Mouse (Mus musculus) MEL (cell line): ENCODE measurements at regions not wholly inside any gene's neighbourhood (a gene's known extent, or its start where the extent isn't known, plus 50 kb on each side); places are given as distances from the start of the nearest gene placed in this dataset.
A peak's percentile ranks its signal among the peaks of the same experiment; 100 is the strongest.

Experiments
- DNase-seq: peaks from one replicate; pipeline ENCODE4 v3.0.0; 2011; ENCODE audit warnings: low read depth, low spot score
- H3K27ac ChIP-seq: 2 replicates; pipeline ENCODE4 v1.5.1; 2012; ENCODE audit warnings: low read depth, mild to moderate bottlenecking, control low read depth, low read length, moderate library complexity; ENCODE audit not compliant: control insufficient read depth
- H3K27me3 ChIP-seq, 2 experiments: fragments of 150-350 bp in 1 of 2; sonication (generic) in 1 of 2; 2 replicates each; pipeline ENCODE4 v1.6.1; 2012; ENCODE audit warnings: low read length in 2 of 2, mild to moderate bottlenecking in 2 of 2, improper control_type of control experiment in 1 of 2, moderate library complexity in 1 of 2; ENCODE audit not compliant: insufficient read depth in 2 of 2, control insufficient read depth in 1 of 2
- H3K36me3 ChIP-seq, 2 experiments: 2 replicates each; pipeline ENCODE4 v1.6.1; 2012 to 2014; ENCODE audit warnings: low read length in 2 of 2, improper control_type of control experiment in 1 of 2, inconsistent platforms in 1 of 2, mild to moderate bottlenecking in 1 of 2; ENCODE audit not compliant: insufficient read depth in 2 of 2, control insufficient read depth in 1 of 2
- H3K4me1 ChIP-seq, 2 experiments: fragments of 150-350 bp in 1 of 2; sonication (generic) in 1 of 2; 2 replicates each; pipeline ENCODE4 v1.6.1; 2012; ENCODE audit warnings: low read length in 2 of 2, improper control_type of control experiment in 1 of 2, mild to moderate bottlenecking in 1 of 2; ENCODE audit not compliant: insufficient read depth in 2 of 2, control insufficient read depth in 1 of 2
- H3K4me3 ChIP-seq, 2 experiments: fragments of 150-350 bp in 1 of 2; sonication (generic) in 1 of 2; 2 replicates each; pipeline ENCODE4 v1.5.1; 2012; ENCODE audit warnings: low read depth in 2 of 2, low read length in 2 of 2, mild to moderate bottlenecking in 2 of 2, moderate library complexity in 2 of 2, control low read depth in 1 of 2, improper control_type of control experiment in 1 of 2; ENCODE audit not compliant: control insufficient read depth in 1 of 2, insufficient read depth in 1 of 2
- H3K79me2 ChIP-seq: 2 replicates; pipeline ENCODE4 v1.6.1; 2012; ENCODE audit warnings: mild to moderate bottlenecking, low read length, moderate library complexity; ENCODE audit not compliant: control insufficient read depth, poor library complexity, insufficient read depth
- H3K9ac ChIP-seq: 2 replicates; pipeline ENCODE4 v1.6.1; 2012; ENCODE audit warnings: low read depth, mild to moderate bottlenecking, control low read depth, low read length, moderate library complexity; ENCODE audit not compliant: control insufficient read depth, poor library complexity, severe bottlenecking
- H3K9me3 ChIP-seq: fragments of 150-350 bp; sonication (generic); replicated peaks from 2 replicates; pipeline ENCODE4 v1.6.1; 2012; ENCODE audit warnings: mild to moderate bottlenecking, low read length, improper control_type of control experiment, moderate library complexity; ENCODE audit not compliant: insufficient read depth
- CHD1 ChIP-seq: IDR thresholded peaks from 2 replicates; pipeline ENCODE4 v1.6.1; 2012; ENCODE audit warnings: low read depth, mild to moderate bottlenecking, inconsistent platforms, low read length, improper control_type of control experiment
- CTCF ChIP-seq, 3 experiments: IDR thresholded peaks in 2 of 3; conservative IDR thresholded peaks in 1 of 3; 2 replicates each; pipeline ENCODE4 v1.5.1; 2011 to 2012; ENCODE audit warnings: low read length in 3 of 3, low read depth in 2 of 3, mild to moderate bottlenecking in 2 of 3, improper control_type of control experiment in 1 of 3, inconsistent platforms in 1 of 3, mixed read lengths in 1 of 3, moderate library complexity in 1 of 3; ENCODE audit not compliant: control insufficient read depth in 1 of 3, insufficient read depth in 1 of 3, poor library complexity in 1 of 3, severe bottlenecking in 1 of 3
- E2F4 ChIP-seq: IDR thresholded peaks from 2 replicates; pipeline ENCODE4 v1.6.1; 2011; ENCODE audit warnings: low read depth, low read length, improper control_type of control experiment, borderline replicate concordance
- GABPA ChIP-seq: IDR thresholded peaks from 2 replicates; pipeline ENCODE4 v1.6.1; 2012; ENCODE audit warnings: low read depth, mild to moderate bottlenecking, inconsistent platforms, low read length, improper control_type of control experiment, moderate library complexity
- MAZ ChIP-seq: IDR thresholded peaks from 2 replicates; pipeline ENCODE4 v1.6.1; 2012; ENCODE audit warnings: low read depth, mild to moderate bottlenecking, inconsistent platforms, low read length, improper control_type of control experiment
- MYB ChIP-seq: IDR thresholded peaks from 2 replicates; pipeline ENCODE4 v1.6.1; 2011; ENCODE audit warnings: mild to moderate bottlenecking, low read depth, low read length, improper control_type of control experiment
- RAD21 ChIP-seq: IDR thresholded peaks from 2 replicates; pipeline ENCODE4 v1.6.1; 2011; ENCODE audit warnings: mild to moderate bottlenecking, low read depth, low read length, improper control_type of control experiment
- SIN3A ChIP-seq: IDR thresholded peaks from 2 replicates; pipeline ENCODE4 v1.6.1; 2012; ENCODE audit warnings: low read length, improper control_type of control experiment, inconsistent platforms
- SMC3 ChIP-seq: IDR thresholded peaks from 2 replicates; pipeline ENCODE4 v1.6.1; 2011; ENCODE audit warnings: low read depth, low read length, improper control_type of control experiment
- TAL1 ChIP-seq: IDR thresholded peaks from 2 replicates; pipeline ENCODE4 v1.6.1; 2012; ENCODE audit warnings: mild to moderate bottlenecking, inconsistent platforms, low read length, moderate library complexity, mixed read lengths
- TBP ChIP-seq: IDR thresholded peaks from 2 replicates; pipeline ENCODE4 v1.8.0; 2011; ENCODE audit warnings: low read depth, low read length, improper control_type of control experiment
- UBTF ChIP-seq: IDR thresholded peaks from 2 replicates; pipeline ENCODE4 v1.6.1; 2012; ENCODE audit warnings: low read depth, mild to moderate bottlenecking, inconsistent platforms, low read length, improper control_type of control experiment, moderate library complexity, borderline replicate concordance; ENCODE audit not compliant: insufficient read depth
- USF1 ChIP-seq: IDR thresholded peaks from 2 replicates; pipeline ENCODE4 v1.6.1; 2014; ENCODE audit warnings: low read depth, mild to moderate bottlenecking, inconsistent platforms, low read length, improper control_type of control experiment, moderate library complexity
- USF2 ChIP-seq, 2 experiments: IDR thresholded peaks; 2 replicates each; pipeline ENCODE4 v1.6.1; 2011 to 2012; ENCODE audit warnings: improper control_type of control experiment in 2 of 2, low read length in 2 of 2, borderline replicate concordance in 1 of 2, inconsistent platforms in 1 of 2, low read depth in 1 of 2, mild to moderate bottlenecking in 1 of 2; ENCODE audit not compliant: insufficient read depth in 1 of 2
- ZNF384 ChIP-seq: IDR thresholded peaks from 2 replicates; pipeline ENCODE4 v1.6.1; 2012; ENCODE audit warnings: low read depth, mild to moderate bottlenecking, inconsistent platforms, low read length, improper control_type of control experiment

GRCm38 (mm10) chr7:123665459-123665858 lies 165.2 kb upstream of the Zkscan2 start:
- no peaks in the 10 kb centered on the region for H3K9me3 ChIP-seq
- no peaks in the 10 kb centered on the region for H3K36me3 ChIP-seq
- no peak overlapping the region for H3K27ac ChIP-seq
- DNase-seq: no peak
- H3K27me3 ChIP-seq: no peaks in the 10 kb centered on the region
- TF ChIP-seq CTCF (IDR thresholded peaks at IDR 0.05 in 2 of 3, conservative IDR thresholded peaks at IDR 0.05 in 1 of 3; ENCODE audit: control insufficient read depth in 1 of 3, insufficient read depth in 1 of 3, low read depth in 2 of 3, low read length in 3 of 3, poor library complexity in 1 of 3, severe bottlenecking in 1 of 3): peak; percentile 13 to 38 (median 36); a peak in 5 of 6 replicates
- no peak for TF ChIP-seq MYB
- TF ChIP-seq SMC3: peak; percentile 41
- no peak for TF ChIP-seq USF1
- TF ChIP-seq RAD21: peak; percentile 41
- H3K9ac ChIP-seq: no peak overlapping the region
- H3K79me2 ChIP-seq: no peaks in the 10 kb centered on the region
- no peaks in the 10 kb centered on the region for H3K4me1 ChIP-seq
- H3K4me3 ChIP-seq: no peak overlapping the region

DNA sequence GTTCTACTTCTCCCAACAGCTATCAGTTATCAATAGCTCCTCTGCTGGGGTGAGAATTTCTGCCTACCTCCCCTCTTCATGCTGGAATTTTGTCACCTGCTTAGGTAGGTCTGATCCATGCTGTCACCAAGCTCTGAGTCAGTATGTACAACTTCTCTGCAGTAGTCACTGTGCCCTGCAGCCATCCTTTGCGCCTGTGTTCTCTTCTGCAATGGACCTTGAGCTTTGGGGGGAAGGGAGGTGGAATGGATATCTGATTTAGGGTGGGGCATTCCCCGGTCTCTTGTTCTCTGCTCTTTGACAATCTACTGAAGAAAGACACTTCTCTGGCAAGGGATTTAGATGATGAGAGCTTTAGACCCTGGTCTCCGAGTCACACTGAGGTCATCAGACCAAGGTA lies 184.5 kb upstream of the Zkscan2 start:
- Histone ChIP-seq H3K27ac (no peak overlapping the region), H3K4me1 (no peaks in the 10 kb centered on the region), H3K9ac (no peak overlapping the region), H3K36me3 (no peaks in the 10 kb centered on the region), H3K9me3 (no peaks in the 10 kb centered on the region), H3K4me3 (no peak overlapping the region), H3K79me2 (no peaks in the 10 kb centered on the region), H3K27me3 (no peaks in the 10 kb centered on the region)
- no peak for DNase-seq
- TF ChIP-seq CHD1 (no peak), UBTF (no peak), SMC3 (no peak), USF2 (IDR thresholded peaks at IDR 0.05; ENCODE audit: borderline replicate concordance in 1 of 2, insufficient read depth in 1 of 2, low read depth in 1 of 2, low read length in 2 of 2) (no peak), MAZ (no peak), E2F4 (no peak), GABPA (no peak)

DNA sequence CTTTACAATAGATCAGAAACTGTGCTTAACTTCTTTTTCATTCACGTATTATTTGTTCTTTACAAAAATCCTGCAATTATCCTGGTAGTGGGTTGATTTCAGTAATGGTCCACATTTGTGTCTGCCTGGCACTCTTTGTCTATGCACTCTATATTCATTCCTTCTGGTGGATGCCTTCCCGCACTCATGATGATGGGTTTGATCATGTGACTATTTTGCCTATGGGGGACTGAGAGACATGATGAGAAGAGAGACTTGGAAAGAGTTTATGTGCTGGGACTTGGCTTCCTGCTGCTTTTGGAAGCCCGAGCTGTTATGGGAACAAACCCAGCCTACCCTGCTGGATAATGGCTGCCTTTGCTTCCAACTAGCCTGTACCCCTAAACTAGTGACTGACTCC lies 186.3 kb upstream of the Zkscan2 start:
- TF ChIP-seq TAL1 (no peak), SIN3A (no peak), RAD21 (no peak), MAZ (no peak), ZNF384 (no peak), TBP (no peak)
- Histone ChIP-seq H3K9ac (no peak overlapping the region), H3K79me2 (no peaks in the 10 kb centered on the region), H3K27ac (no peak overlapping the region), H3K36me3 (no peaks in the 10 kb centered on the region), H3K9me3 (no peaks in the 10 kb centered on the region), H3K4me1 (no peaks in the 10 kb centered on the region), H3K4me3 (no peak overlapping the region), H3K27me3 (no peaks in the 10 kb centered on the region)
- no peak for DNase-seq
